9 mouse cellular contexts compared by ENCODE assay signal in genomic region chr14:55885114-55885790, GRCm38 (mm10). TPM values are rescaled to one million over a fixed set of nuclear protein-coding genes. Genes with fewer than 3 reads are reported as not detected.
A peak's percentile ranks its signal among the peaks of the same experiment; 100 is the strongest.
DNase-seq lines count a peak whose midpoint lies in the region; ATAC-seq and TF ChIP-seq lines count a peak whose summit lies in the region.
"Had no signal": no experiment of that assay in that cellular context is flagged by ENCODE, and none has a peak within 500 bp of the region (broad histone marks: within the 10 kb centered on the region; RNA-seq: fewer than 3 reads in every experiment).

No protein-coding gene starts in this region.

- no peaks in the 10 kb centered on the region for H3K27me3 ChIP-seq in Patski
- H3K27me3 ChIP-seq in forebrain, embryonic 11.5 days (ENCODE audit: control insufficient read depth, insufficient read depth, low read length): no peaks in the 10 kb centered on the region
- H3K27me3 ChIP-seq in intestine, embryonic 15.5 days (replicated peaks): no peaks in the 10 kb centered on the region
- no peaks in the 10 kb centered on the region for H3K27me3 ChIP-seq in midbrain, embryonic 15.5 days (replicated peaks)

- DNase-seq in left cerebral cortex, adult 2 months (ENCODE audit: extremely low spot score in 1 of 2, low spot score in 2 of 2): no peak
- no peak for DNase-seq in left cerebral cortex, adult 11 months (ENCODE audit: low spot score)
- no peak for DNase-seq in Patski (ENCODE audit: low read depth, low spot score)
- no peak for DNase-seq in forebrain, embryonic 11.5 days (ENCODE audit: low spot score)
- no peak for DNase-seq in embryo, embryonic 9.5 days (ENCODE audit: extremely low spot score)
- no peak for DNase-seq in gastrocnemius, adult 18-20 months (ENCODE audit: low spot score)

- no peaks in the 10 kb centered on the region for H3K9me3 ChIP-seq in forebrain, embryonic 11.5 days (ENCODE audit: control insufficient read depth, low read length)
- no peaks in the 10 kb centered on the region for H3K9me3 ChIP-seq in intestine, embryonic 15.5 days
- no peaks in the 10 kb centered on the region for H3K9me3 ChIP-seq in midbrain, embryonic 15.5 days

- H3K4me3 ChIP-seq in left cerebral cortex, adult 2 months: peak overlapping the region; percentile 91
- peak overlapping the region; percentile 81 for H3K4me3 ChIP-seq in forebrain, embryonic 11.5 days (ENCODE audit: low read depth, low read length)
- peak overlapping the region; percentile 82 for H3K4me3 ChIP-seq in intestine, embryonic 15.5 days (replicated peaks)
- H3K4me3 ChIP-seq in midbrain, embryonic 15.5 days: peak overlapping the region; percentile 81

- 2% methylated on average over 28 of the region's 30 CpGs for WGBS in forebrain, embryonic 11.5 days
- WGBS in intestine, embryonic 15.5 days: under 1% methylated on average over 18 of the region's 30 CpGs
- WGBS in midbrain, embryonic 15.5 days: 1% methylated on average over 25 of the region's 30 CpGs

- CTCF ChIA-PET in Patski (lab: Charles Lee): interaction anchor here (1.2 to 1.7 kb wide), 3 partner anchors 11 to 32 kb away, joined by 4 to 6 read pairs (median 4); no protein-coding TSS in a partner anchor

- H3K4me1 ChIP-seq in forebrain, embryonic 11.5 days (replicated peaks; ENCODE audit: control insufficient read depth, insufficient read depth, low read length): peaks cover 3% of the 10 kb centered on the region; the same call in 1 of the 2 replicates
- H3K4me1 ChIP-seq in intestine, embryonic 15.5 days (replicated peaks): peaks cover 39% of the 10 kb centered on the region
- peaks cover 24% of the 10 kb centered on the region for H3K4me1 ChIP-seq in midbrain, embryonic 15.5 days

- intact Hi-C loops in left cerebral cortex, adult 2 months (cut with DNase I): no loop called here

- TF ChIP-seq CTCF in left cerebral cortex, adult 2 months (IDR thresholded peaks at IDR 0.05): no peak
- no peak for TF ChIP-seq CTCF in Patski (IDR thresholded peaks at IDR 0.05)

- in situ Hi-C loops in Patski (cut with MboI; ENCODE audit: low pct_unique_long_range_greater_than_20kb): no loop called here

- peaks cover 10% of the 10 kb centered on the region; the same call in 1 of the 2 replicates for H3K36me3 ChIP-seq in forebrain, embryonic 11.5 days (ENCODE audit: control insufficient read depth, insufficient read depth, low read length)
- peaks cover 32% of the 10 kb centered on the region for H3K36me3 ChIP-seq in intestine, embryonic 15.5 days
- H3K36me3 ChIP-seq in midbrain, embryonic 15.5 days (replicated peaks): peaks cover 20% of the 10 kb centered on the region; the same call in 1 of the 2 replicates

- peak overlapping the region; percentile 89 for H3K27ac ChIP-seq in left cerebral cortex, adult 2 months
- peak overlapping the region; percentile 62 for H3K27ac ChIP-seq in forebrain, embryonic 11.5 days (ENCODE audit: low read depth, low read length)
- H3K27ac ChIP-seq in intestine, embryonic 15.5 days: peak overlapping the region; percentile 98
- peak overlapping the region; percentile 64 for H3K27ac ChIP-seq in midbrain, embryonic 15.5 days

- POLR2A ChIA-PET in Patski (lab: Charles Lee): interaction anchor here (0.8 to 1.2 kb wide), 3 partner anchors 11 to 23 kb away, joined by 3 to 5 read pairs (median 3); no protein-coding TSS in a partner anchor

- H3K9ac ChIP-seq in forebrain, embryonic 11.5 days (ENCODE audit: low read length): peak overlapping the region; percentile 87
- peak overlapping the region; percentile 86 for H3K9ac ChIP-seq in intestine, embryonic 15.5 days
- H3K9ac ChIP-seq in midbrain, embryonic 15.5 days: peak overlapping the region; percentile 79

- ATAC-seq in Patski: peak; percentile 40
- ATAC-seq in forebrain, embryonic 11.5 days (replicated peaks; ENCODE audit: low FRiP score): peak; percentile 74
- ATAC-seq in intestine, embryonic 15.5 days: peak; percentile 62
- peak; percentile 63 for ATAC-seq in midbrain, embryonic 15.5 days (replicated peaks)

- peak overlapping the region; percentile 66 for H3K4me2 ChIP-seq in forebrain, embryonic 11.5 days (ENCODE audit: low read depth, low read length, severe bottlenecking)
- H3K4me2 ChIP-seq in intestine, embryonic 15.5 days (replicated peaks): peak overlapping the region; percentile 76
- peak overlapping the region; percentile 91 for H3K4me2 ChIP-seq in midbrain, embryonic 15.5 days

RNA-seq across cellular contexts. Expression of gene Khnyn, which starts 0.5 kb away (rescaled TPM):
- 10 to 100 TPM; 11.9 to 12.0 TPM for total RNA-seq in left cerebral cortex, adult 2 months (2021)
- polyA plus RNA-seq in Patski (2021): 16.2 TPM
- 13.6 and 14.9 TPM in 2 replicates for polyA plus RNA-seq in forebrain, embryonic 11.5 days (2014; fragmentation: Nextera tagmentation; extraction: Ambion mirVana)
- polyA plus RNA-seq in intestine, embryonic 15.5 days (2015; fragmentation: Nextera tagmentation; extraction: Ambion mirVana): 15.1 and 15.4 TPM in 2 replicates
- polyA plus RNA-seq in midbrain, embryonic 15.5 days (2015; fragmentation: Nextera tagmentation; extraction: Ambion mirVana): 10.9 and 11.4 TPM in 2 replicates
- total RNA-seq in gastrocnemius, adult 18-20 months (2021): 1 to 10 TPM; 5.4 to 5.5 TPM

RNA-seq across cellular contexts. Expression of gene Cbln3, which starts 1.1 kb away (rescaled TPM):
- total RNA-seq in left cerebral cortex, adult 2 months (2021): under 1 TPM; 0.20 to 0.26 TPM
- 0.12 TPM for polyA plus RNA-seq in Patski (2021)
- 0.37 TPM in 1 of 2 replicates, not detected in the other for polyA plus RNA-seq in forebrain, embryonic 11.5 days (2014; fragmentation: Nextera tagmentation; extraction: Ambion mirVana)
- polyA plus RNA-seq in intestine, embryonic 15.5 days (2015; fragmentation: Nextera tagmentation; extraction: Ambion mirVana): 0.18 and 0.29 TPM in 2 replicates
- polyA plus RNA-seq in midbrain, embryonic 15.5 days (2015; fragmentation: Nextera tagmentation; extraction: Ambion mirVana): 0.19 and 0.20 TPM in 2 replicates
- not detected for total RNA-seq in gastrocnemius, adult 18-20 months (2021)
- total RNA-seq: common myeloid progenitor, adult 5-6 weeks had no signal

RNA-seq across cellular contexts. Expression of gene Sdr39u1, which starts 14.8 kb away (rescaled TPM):
- 10 to 100 TPM; 91.3 to 96.9 TPM for total RNA-seq in left cerebral cortex, adult 2 months (2021)
- 42.4 TPM for polyA plus RNA-seq in Patski (2021)
- 38.0 and 48.6 TPM in 2 replicates for polyA plus RNA-seq in forebrain, embryonic 11.5 days (2014; fragmentation: Nextera tagmentation; extraction: Ambion mirVana)
- polyA plus RNA-seq in intestine, embryonic 15.5 days (2015; fragmentation: Nextera tagmentation; extraction: Ambion mirVana): 73.6 and 80.3 TPM in 2 replicates
- 169 and 175 TPM in 2 replicates for polyA plus RNA-seq in midbrain, embryonic 15.5 days (2015; fragmentation: Nextera tagmentation; extraction: Ambion mirVana)
- total RNA-seq in gastrocnemius, adult 18-20 months (2021): 100 to 1,000 TPM; 125 to 126 TPM

RNA-seq across cellular contexts. Expression of gene Nynrin, which starts 31.4 kb away (rescaled TPM):
- 1 to 10 TPM; 6.4 to 8.4 TPM for total RNA-seq in left cerebral cortex, adult 2 months (2021)
- not detected for polyA plus RNA-seq in Patski (2021)
- polyA plus RNA-seq in forebrain, embryonic 11.5 days (2014; fragmentation: Nextera tagmentation; extraction: Ambion mirVana): 20.2 and 20.3 TPM in 2 replicates
- 14.5 and 18.3 TPM in 2 replicates for polyA plus RNA-seq in intestine, embryonic 15.5 days (2015; fragmentation: Nextera tagmentation; extraction: Ambion mirVana)
- polyA plus RNA-seq in midbrain, embryonic 15.5 days (2015; fragmentation: Nextera tagmentation; extraction: Ambion mirVana): 12.4 and 13.6 TPM in 2 replicates
- total RNA-seq in gastrocnemius, adult 18-20 months (2021): 1 to 10 TPM; 1.2 to 1.8 TPM

RNA-seq across cellular contexts. Expression of gene Cma1, which starts 59.2 kb away (rescaled TPM):
- not detected for total RNA-seq in left cerebral cortex, adult 2 months (2021)
- polyA plus RNA-seq in Patski (2021): not detected
- polyA plus RNA-seq in forebrain, embryonic 11.5 days (2014; fragmentation: Nextera tagmentation; extraction: Ambion mirVana): not detected in 2 replicates
- polyA plus RNA-seq in intestine, embryonic 15.5 days (2015; fragmentation: Nextera tagmentation; extraction: Ambion mirVana): 1.9 and 3.3 TPM in 2 replicates
- 0.37 and 1.6 TPM in 2 replicates for polyA plus RNA-seq in midbrain, embryonic 15.5 days (2015; fragmentation: Nextera tagmentation; extraction: Ambion mirVana)
- 1 to 10 TPM; 3.2 to 3.3 TPM for total RNA-seq in gastrocnemius, adult 18-20 months (2021)
- total RNA-seq: common myeloid progenitor, adult 5-6 weeks had no signal
